Mouse (Mus musculus): Measurements from ENCODE around the gene Olfr1291-ps1. TPM values are rescaled to one million over a fixed set of nuclear protein-coding genes. Genes with fewer than 3 reads are reported as not detected.

Gene Olfr1291-ps1
- total RNA-seq (2021): not detected

DNA sequence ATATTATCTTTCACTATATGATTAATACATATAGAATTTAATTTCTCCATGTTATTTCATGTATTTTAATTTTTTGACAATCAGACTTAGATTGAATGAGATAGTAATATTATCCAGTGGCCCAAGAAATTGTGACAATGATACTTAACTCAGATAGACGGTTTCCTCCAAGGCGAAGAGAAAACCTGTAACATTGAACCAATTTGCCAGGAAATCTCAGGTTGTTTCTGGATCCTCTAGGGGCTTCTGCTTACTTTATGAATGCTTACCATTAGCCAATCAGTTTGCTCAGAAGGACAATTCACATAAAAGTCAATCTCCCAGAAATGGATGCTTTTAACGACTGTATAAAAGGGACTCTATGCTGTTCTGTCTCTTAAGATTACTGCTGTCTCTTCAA lies at the start of gene Olfr1291-ps1:
Gene Olfr1291-ps1 (plus strand): TSS at position 301 of the 400 bp plus-strand sequence.
- no peak for DNase-seq
- intact Hi-C loops (cut with DNase I): no loop called here

DNA sequence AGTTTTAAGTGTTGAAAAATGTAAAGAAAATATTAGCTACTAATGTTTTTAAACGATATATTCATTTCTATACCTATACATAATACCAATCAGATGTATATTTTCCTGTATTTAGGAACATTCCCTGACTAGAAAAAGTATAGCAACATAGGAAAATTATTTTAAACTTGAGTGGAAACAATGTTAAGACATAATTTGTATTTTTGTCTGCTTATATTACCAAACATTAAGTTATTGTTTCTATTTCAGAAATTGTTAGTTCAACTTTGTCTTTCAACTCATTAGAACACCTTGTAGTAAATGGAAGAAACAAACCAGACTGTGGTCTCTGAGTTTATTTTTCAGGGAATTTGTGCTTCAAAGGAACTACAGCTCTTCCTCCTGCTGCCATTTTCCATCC lies 48.1 kb upstream of the Olfr1291-ps1 start, which contains the start of gene Olfr1287:
Gene Olfr1287 (plus strand): TSS at position 301 of the 400 bp plus-strand sequence.
- intact Hi-C loops (cut with DNase I): no loop called here
- DNase-seq: no peak

DNA sequence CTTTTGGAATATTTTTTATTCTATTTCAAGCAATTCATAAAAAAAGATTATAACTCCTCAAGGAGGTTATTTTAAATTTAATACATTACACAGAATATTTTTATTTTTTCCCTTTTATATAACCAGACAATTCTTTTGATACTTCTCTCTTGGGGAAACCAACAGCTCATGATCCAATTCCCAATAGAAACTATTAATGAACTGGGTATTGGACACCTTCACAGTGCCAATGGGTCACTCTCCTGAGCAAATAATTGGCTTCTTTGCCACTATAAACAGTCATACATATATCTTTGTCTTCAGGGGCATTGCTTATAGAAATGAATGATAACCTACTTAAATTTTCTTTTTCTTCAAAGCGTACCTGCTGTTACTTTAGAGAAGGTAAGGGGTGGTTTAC lies 23.2 kb upstream of the Olfr1291-ps1 start, which contains the start of gene Olfr1288:
Gene Olfr1288 (plus strand): TSS at position 301 of the 400 bp plus-strand sequence.
- no peak for DNase-seq
- intact Hi-C loops (cut with DNase I): no loop called here

GRCm38 (mm10) chr2:111480519-111480918 lies 16.5 kb upstream of the Olfr1291-ps1 start, which contains the start of gene Olfr1289:
Olfr1289 (plus strand) TSS chr2:111480819.
- intact Hi-C loops (cut with DNase I): no loop called here
- no peak for DNase-seq

DNA sequence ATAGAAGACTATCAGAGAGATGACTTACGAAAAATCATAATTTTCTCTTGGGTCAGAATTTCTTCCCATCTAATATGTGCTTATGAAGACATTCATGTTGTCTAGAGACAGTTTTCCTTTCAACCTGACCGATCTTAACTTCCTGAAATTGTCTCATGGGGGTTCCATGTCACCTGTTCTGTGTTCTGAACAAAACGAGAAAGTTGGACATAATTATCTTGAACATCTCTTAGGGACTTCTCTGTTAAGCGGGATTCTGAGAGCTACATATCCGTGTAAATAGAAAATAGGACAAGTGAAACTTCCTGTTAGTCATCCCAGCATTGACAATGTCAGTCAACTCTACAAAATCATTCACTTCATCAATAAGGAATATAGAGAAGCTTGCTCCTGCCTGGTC lies 3.3 kb upstream of the Olfr1291-ps1 start, which contains the start of gene Olfr1290:
Gene Olfr1290 (minus strand): TSS at position 101 of the 400 bp plus-strand sequence.
- intact Hi-C loops (cut with DNase I): no loop called here

GRCm38 (mm10) chr2:111517451-111517850 lies 20.5 kb downstream of the Olfr1291-ps1 start:
- DNase-seq: no peak
- intact Hi-C loops (cut with DNase I): no loop called here

More for the DNA sequence above, 3.3 kb upstream of the Olfr1291-ps1 start, which contains the start of gene Olfr1290:
- DNase-seq: no peak

DNA sequence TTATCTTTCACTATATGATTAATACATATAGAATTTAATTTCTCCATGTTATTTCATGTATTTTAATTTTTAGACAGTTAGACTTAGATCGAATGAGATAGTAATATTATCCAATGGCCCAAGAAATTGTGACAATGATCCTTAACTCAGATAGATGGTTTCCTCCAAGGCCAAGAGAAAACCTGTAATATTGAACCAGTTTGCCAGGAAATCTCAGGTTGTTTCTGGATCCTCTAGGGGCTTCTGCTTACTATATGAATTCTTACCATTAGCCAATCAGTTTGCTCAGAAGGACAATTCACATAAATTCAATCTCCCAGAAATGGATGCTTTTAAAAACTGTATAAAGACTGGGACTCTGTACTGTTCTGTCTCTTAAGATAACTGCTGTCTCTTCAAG lies 27.9 kb downstream of the Olfr1291-ps1 start, which contains the start of gene Olfr1293-ps:
Gene Olfr1293-ps (plus strand): TSS at position 301 of the 400 bp plus-strand sequence.
- DNase-seq: no peak
- intact Hi-C loops (cut with DNase I): no loop called here

- DNase-seq: no peak
- intact Hi-C loops (cut with DNase I): no loop called here
Observed at GRCm38 (mm10) chr2:111540191-111540590, 43.2 kb downstream of the Olfr1291-ps1 start, which contains the start of gene Olfr1294. Olfr1294 (minus strand) TSS chr2:111540291.

Other genes with a start within 250 kb of the Olfr1291-ps1 start
- not detected for gene Olfr1276, start 242.7 kb upstream of the Olfr1291-ps1 start, total RNA-seq (2021)
- gene Olfr1277, start 223.1 kb upstream of the Olfr1291-ps1 start, total RNA-seq (2021): not detected
- not detected for gene Olfr1278, start 207.0 kb upstream of the Olfr1291-ps1 start, total RNA-seq (2021)
- gene Olfr1279, start 196.5 kb upstream of the Olfr1291-ps1 start, total RNA-seq (2021): not detected
- not detected for gene Olfr1280, start 183.2 kb upstream of the Olfr1291-ps1 start, total RNA-seq (2021)
- gene Olfr1281, start 170.7 kb upstream of the Olfr1291-ps1 start, total RNA-seq (2021): not detected
- gene Olfr1282, start 161.1 kb upstream of the Olfr1291-ps1 start, total RNA-seq (2021): not detected
- gene Olfr1283, start 130.4 kb upstream of the Olfr1291-ps1 start, total RNA-seq (2021): not detected
- gene Olfr1284, start 121.7 kb upstream of the Olfr1291-ps1 start, total RNA-seq (2021): not detected
- not detected for gene Olfr1286, start 74.1 kb upstream of the Olfr1291-ps1 start, total RNA-seq (2021)
- gene Olfr1287, start 48.0 kb upstream of the Olfr1291-ps1 start, total RNA-seq (2021): not detected
- gene Olfr1288, start 23.1 kb upstream of the Olfr1291-ps1 start, total RNA-seq (2021): not detected
- not detected for gene Olfr1289, start 16.4 kb upstream of the Olfr1291-ps1 start, total RNA-seq (2021)
- not detected for gene Olfr1290, start 3.4 kb upstream of the Olfr1291-ps1 start, total RNA-seq (2021)
- not detected for gene Olfr1293-ps, start 28.0 kb downstream of the Olfr1291-ps1 start, total RNA-seq (2021)
- gene Olfr1294, start 43.1 kb downstream of the Olfr1291-ps1 start, total RNA-seq (2021): not detected
- gene Olfr1295, start 72.5 kb downstream of the Olfr1291-ps1 start, total RNA-seq (2021): not detected
- gene Olfr1297, start 129.3 kb downstream of the Olfr1291-ps1 start, total RNA-seq (2021): not detected
- not detected for gene Olfr1298, start 152.0 kb downstream of the Olfr1291-ps1 start, total RNA-seq (2021)
- gene Olfr1299, start 164.2 kb downstream of the Olfr1291-ps1 start, total RNA-seq (2021): not detected